Mouse (Mus musculus) gastrocnemius, postnatal 14 days (tissue): Measurements from ENCODE around the gene Stk25. TPM values are rescaled to one million over a fixed set of nuclear protein-coding genes. Genes with fewer than 3 reads are reported as not detected.
"Not testable (repeated sequence)": the region's sequence is repeated elsewhere in the genome, so short reads cannot be mapped to it uniquely, and the experiment has no call there.

Experiments
- DNase-seq: peaks from one replicate; pipeline ENCODE4 v3.0.0; 2021; ENCODE audit warnings: mixed read lengths
- intact Hi-C: fragments of 180-260 bp; cut with DNase I; formaldehyde crosslinking; loops from one replicate; pipeline ENCODE4 v1.15.1; 2025; ENCODE audit warnings: low total_unique reads
- long read RNA-seq, 2 experiments: library from polyadenylated mRNA; stranded (forward); transcript quantifications; one replicate each; pipeline ENCODE4 v2.0.0; 2021
- total RNA-seq, 2 experiments: library from RNA; stranded (reverse); gene quantifications; 2 replicates each; pipeline ENCODE4 v1.2.3; 2021

Gene Stk25
- total RNA-seq: 10 to 100 TPM; 91.0 to 98.6 TPM
- long read RNA-seq, experiment 1, full-length matches to known transcripts: 94 of 105 reads
- long read RNA-seq, experiment 1, partial matches to known transcripts: 7 of 105 reads
- long read RNA-seq, experiment 1, other reads (novel, unspliced or antisense): 4 of 105 reads
- long read RNA-seq, experiment 2, full-length matches to known transcripts: 81 of 89 reads
- long read RNA-seq, experiment 2, partial matches to known transcripts: 4 of 89 reads
- long read RNA-seq, experiment 2, other reads (novel, unspliced or antisense): 4 of 89 reads

GRCm38 (mm10) chr1:93658559-93658958 is at the start of gene Stk25:
Stk25 (minus strand) TSS chr1:93658659.
- DNase-seq, intact Hi-C loops: not testable (repeated sequence)

- intact Hi-C loops: no loop called here
- DNase-seq: no peak
Observed at GRCm38 (mm10) chr1:93705389-93705788, 46.9 kb upstream of the Stk25 start.

- intact Hi-C loops: no loop called here
- DNase-seq: no peak
Observed at GRCm38 (mm10) chr1:93704341-93704740, 45.9 kb upstream of the Stk25 start.

GRCm38 (mm10) chr1:93703472-93704048 is 45.1 kb upstream of the Stk25 start:
- no peak for DNase-seq
- intact Hi-C loops: no loop called here

- intact Hi-C loops: no loop called here
- no peak for DNase-seq
Observed at GRCm38 (mm10) chr1:93702106-93702505, 43.6 kb upstream of the Stk25 start.

- intact Hi-C loops: no loop called here
Observed at GRCm38 (mm10) chr1:93699159-93699558, 40.7 kb upstream of the Stk25 start.

GRCm38 (mm10) chr1:93697317-93697716 is 38.9 kb upstream of the Stk25 start:
- intact Hi-C loops: no loop called here
- DNase-seq: no peak

More at GRCm38 (mm10) chr1:93699159-93699558, 40.7 kb upstream of the Stk25 start:
- DNase-seq: no peak

- intact Hi-C loops: no loop called here
- peak; percentile 80 for DNase-seq
Observed at GRCm38 (mm10) chr1:93694966-93695365, 36.5 kb upstream of the Stk25 start.

- intact Hi-C loops: no loop called here
- no peak for DNase-seq
Observed at GRCm38 (mm10) chr1:93693943-93694342, 35.5 kb upstream of the Stk25 start.

- no peak for DNase-seq
- intact Hi-C loops: no loop called here
Observed at GRCm38 (mm10) chr1:93693502-93693901, 35.0 kb upstream of the Stk25 start.

GRCm38 (mm10) chr1:93692773-93693172 is 34.3 kb upstream of the Stk25 start:
- intact Hi-C loops: no loop called here

GRCm38 (mm10) chr1:93691786-93692357 is 33.4 kb upstream of the Stk25 start:
- DNase-seq: no peak
- intact Hi-C loops: no loop called here

More at GRCm38 (mm10) chr1:93692773-93693172, 34.3 kb upstream of the Stk25 start:
- no peak for DNase-seq

- intact Hi-C loops: no loop called here
- no peak for DNase-seq
Observed at GRCm38 (mm10) chr1:93691106-93691505, 32.6 kb upstream of the Stk25 start.

- DNase-seq: no peak
- intact Hi-C loops: no loop called here
Observed at GRCm38 (mm10) chr1:93689901-93690496, 31.5 kb upstream of the Stk25 start.

GRCm38 (mm10) chr1:93688154-93688553 is 29.7 kb upstream of the Stk25 start:
- no peak for DNase-seq
- intact Hi-C loops: no loop called here

- intact Hi-C loops: no loop called here
- no peak for DNase-seq
Observed at GRCm38 (mm10) chr1:93686961-93687320, 28.5 kb upstream of the Stk25 start.

GRCm38 (mm10) chr1:93686245-93686960 is 27.9 kb upstream of the Stk25 start:
- DNase-seq: peak; percentile 43
- intact Hi-C loops: no loop called here

- intact Hi-C loops: no loop called here
- DNase-seq: peak; percentile 88
Observed at GRCm38 (mm10) chr1:93685401-93686244, 27.2 kb upstream of the Stk25 start, which contains the start of gene Bok. Bok (plus strand) TSS chr1:93685660.
